Mouse (Mus musculus) stomach, embryonic 15.5 days (tissue): ENCODE data around the gene Mllt6. TPM values are rescaled to one million over a fixed set of nuclear protein-coding genes. Genes with fewer than 3 reads are reported as not detected.

ENCODE experiments used
- ATAC-seq: fragments of 200-750 bp; cut with Nextera tagmentation; 2 replicates; pipeline ENCODE4 v1.8.0; 2017; ENCODE audit warnings: low read depth, moderate number of reproducible peaks, moderate TSS enrichment; ENCODE audit not compliant: insufficient read depth, low FRiP score
- H3K27ac ChIP-seq: fragments of 300-500 bp; sonication (generic); 2 replicates; pipeline ENCODE4 v1.5.1; 2015; ENCODE audit warnings: mild to moderate bottlenecking, inconsistent platforms
- H3K27me3 ChIP-seq: fragments of 300-500 bp; sonication (generic); replicated peaks from 2 replicates; pipeline ENCODE4 v1.6.1; 2015; ENCODE audit warnings: inconsistent platforms
- H3K36me3 ChIP-seq: fragments of 300-500 bp; sonication (generic); 2 replicates; pipeline ENCODE4 v1.6.1; 2015; ENCODE audit warnings: inconsistent platforms
- H3K4me1 ChIP-seq: fragments of 300-500 bp; sonication (generic); 2 replicates; pipeline ENCODE4 v1.6.1; 2015; ENCODE audit warnings: inconsistent platforms
- H3K4me2 ChIP-seq: fragments of 300-500 bp; sonication (generic); 2 replicates; pipeline ENCODE4 v1.6.1; 2015; ENCODE audit warnings: mild to moderate bottlenecking, inconsistent platforms
- H3K4me3 ChIP-seq: fragments of 300-500 bp; sonication (generic); replicated peaks from 2 replicates; pipeline ENCODE4 v1.5.1; 2015; ENCODE audit warnings: inconsistent platforms
- H3K9ac ChIP-seq: fragments of 300-500 bp; sonication (generic); 2 replicates; pipeline ENCODE4 v1.6.1; 2015; ENCODE audit warnings: inconsistent platforms
- H3K9me3 ChIP-seq: fragments of 300-500 bp; sonication (generic); 2 replicates; pipeline ENCODE4 v1.6.1; 2016; ENCODE audit warnings: inconsistent platforms
- WGBS: fragments of 180-500 bp; shearing (Covaris S2); methylation state at CpG from one replicate; pipeline ENCODE4 v1.1.7; 2015; 5-methylcytosine and 5-hydroxymethylcytosine counted together
- polyA plus RNA-seq: library from polyadenylated mRNA; unstranded; fragments of >200 nt; fragmentation: Nextera tagmentation; extraction: Ambion mirVana; gene quantifications from 2 replicates; pipeline ENCODE4 v1.2.1, GENCODE M21; 2015

The Mllt6 gene
- 2.2 TPM in 2 replicates for polyA plus RNA-seq

- H3K27ac ChIP-seq, result peak within 1 kb of the TSS; percentile 90
- peaks cover 37% of the 10 kb centered on the region for H3K4me1 ChIP-seq
- ATAC-seq, result peak; percentile 24; the same call in 1 of the 2 replicates
- H3K27me3 ChIP-seq, result peaks cover 10% of the 10 kb centered on the region; the same call in 1 of the 2 replicates
- under 1% methylated on average over 50 of the region's 76 CpGs for WGBS
- H3K9ac ChIP-seq, result peak within 1 kb of the TSS; percentile 65
- H3K9me3 ChIP-seq, result no peaks in the 10 kb centered on the region
- H3K4me3 ChIP-seq, result peak within 1 kb of the TSS; percentile 78
- H3K4me2 ChIP-seq, result peak within 1 kb of the TSS; percentile 84
- H3K36me3 ChIP-seq, result peaks cover 16% of the 10 kb centered on the region
These were observed at the start of gene Mllt6 for GRCm38 (mm10) chr11:97662893-97663527. TSS of gene Mllt6 (plus strand) at chr11:97663414.

GRCm38 (mm10) chr11:97615276-97615675 lies 47.9 kb upstream of the Mllt6 start:
- 67% methylated on average over 4 of the region's 4 CpGs for WGBS
- no peaks in the 10 kb centered on the region for H3K36me3 ChIP-seq
- H3K4me3 ChIP-seq, result no peak overlapping the region
- H3K4me2 ChIP-seq, result no peak overlapping the region
- ATAC-seq, result no peak
- no peaks in the 10 kb centered on the region for H3K4me1 ChIP-seq
- H3K9me3 ChIP-seq, result no peaks in the 10 kb centered on the region
- H3K27ac ChIP-seq, result no peak overlapping the region
- no peak overlapping the region for H3K9ac ChIP-seq
- H3K27me3 ChIP-seq, result peaks cover 14% of the 10 kb centered on the region

GRCm38 (mm10) chr11:97618368-97618767 lies 44.8 kb upstream of the Mllt6 start:
- H3K36me3 ChIP-seq, result no peaks in the 10 kb centered on the region
- peaks cover 17% of the 10 kb centered on the region for H3K27me3 ChIP-seq
- H3K27ac ChIP-seq, result no peak overlapping the region
- no peak overlapping the region for H3K9ac ChIP-seq
- ATAC-seq, result no peak
- no peaks in the 10 kb centered on the region for H3K9me3 ChIP-seq
- no peak overlapping the region for H3K4me3 ChIP-seq
- no peak overlapping the region for H3K4me2 ChIP-seq
- H3K4me1 ChIP-seq, result no peaks in the 10 kb centered on the region
- WGBS, result 33% methylated on average over 11 of the region's 11 CpGs

- no peak overlapping the region for H3K4me3 ChIP-seq
- H3K36me3 ChIP-seq, result no peaks in the 10 kb centered on the region
- H3K27me3 ChIP-seq, result peaks cover 24% of the 10 kb centered on the region
- H3K4me1 ChIP-seq, result no peaks in the 10 kb centered on the region
- 53% methylated on average over 5 of the region's 5 CpGs for WGBS
- H3K4me2 ChIP-seq, result no peak overlapping the region
- H3K9ac ChIP-seq, result no peak overlapping the region
- no peak for ATAC-seq
- no peak overlapping the region for H3K27ac ChIP-seq
- no peaks in the 10 kb centered on the region for H3K9me3 ChIP-seq
These were observed 43.8 kb upstream of the Mllt6 start for GRCm38 (mm10) chr11:97619391-97619795.

GRCm38 (mm10) chr11:97622440-97622839 lies 40.8 kb upstream of the Mllt6 start:
- Histone ChIP-seq H3K36me3 (no peaks in the 10 kb centered on the region), H3K4me2 (no peak overlapping the region), H3K9me3 (no peaks in the 10 kb centered on the region), H3K27me3 (peaks cover 42% of the 10 kb centered on the region), H3K4me3 (no peak overlapping the region), H3K27ac (no peak overlapping the region), H3K4me1 (peaks cover 2% of the 10 kb centered on the region), H3K9ac (no peak overlapping the region)
- ATAC-seq, result no peak
- 4% methylated on average over 6 of the region's 6 CpGs for WGBS

GRCm38 (mm10) chr11:97623166-97623565 lies 40.0 kb upstream of the Mllt6 start:
- Histone ChIP-seq H3K9me3 (no peaks in the 10 kb centered on the region), H3K27me3 (peaks cover 45% of the 10 kb centered on the region), H3K36me3 (no peaks in the 10 kb centered on the region), H3K9ac (no peak overlapping the region), H3K4me3 (no peak overlapping the region), H3K4me1 (peaks cover 8% of the 10 kb centered on the region), H3K27ac (no peak overlapping the region), H3K4me2 (no peak overlapping the region)
- WGBS, result 58% methylated on average over 9 of the region's 9 CpGs
- no peak for ATAC-seq

GRCm38 (mm10) chr11:97625551-97625950 lies 37.7 kb upstream of the Mllt6 start:
- Histone ChIP-seq H3K27me3 (peaks cover 65% of the 10 kb centered on the region), H3K4me1 (peaks cover 24% of the 10 kb centered on the region), H3K9ac (no peak overlapping the region), H3K4me3 (no peak overlapping the region), H3K9me3 (no peaks in the 10 kb centered on the region), H3K4me2 (no peak overlapping the region), H3K36me3 (no peaks in the 10 kb centered on the region), H3K27ac (no peak overlapping the region)
- 74% methylated on average over 5 of the region's 5 CpGs for WGBS
- no peak for ATAC-seq

GRCm38 (mm10) chr11:97626431-97626830 lies 36.8 kb upstream of the Mllt6 start:
- H3K9ac ChIP-seq, result no peak overlapping the region
- peaks cover 74% of the 10 kb centered on the region for H3K27me3 ChIP-seq
- peaks cover 24% of the 10 kb centered on the region for H3K4me1 ChIP-seq
- H3K4me3 ChIP-seq, result no peak overlapping the region
- no peaks in the 10 kb centered on the region for H3K9me3 ChIP-seq
- H3K27ac ChIP-seq, result no peak overlapping the region
- no peaks in the 10 kb centered on the region for H3K36me3 ChIP-seq
- no peak overlapping the region for H3K4me2 ChIP-seq
- no peak for ATAC-seq
- 13% methylated on average over 13 of the region's 13 CpGs for WGBS

- no peak overlapping the region for H3K4me2 ChIP-seq
- no peak for ATAC-seq
- H3K27ac ChIP-seq, result no peak overlapping the region
- H3K36me3 ChIP-seq, result no peaks in the 10 kb centered on the region
- no peak overlapping the region for H3K9ac ChIP-seq
- H3K4me3 ChIP-seq, result no peak overlapping the region
- peaks cover 78% of the 10 kb centered on the region for H3K27me3 ChIP-seq
- H3K9me3 ChIP-seq, result no peaks in the 10 kb centered on the region
- H3K4me1 ChIP-seq, result peaks cover 24% of the 10 kb centered on the region
- 17% methylated on average over 10 of the region's 10 CpGs for WGBS
These were observed 36.4 kb upstream of the Mllt6 start for GRCm38 (mm10) chr11:97626850-97627249.

- H3K4me2 ChIP-seq, result peak overlapping the region; percentile 90
- H3K9ac ChIP-seq, result no peak overlapping the region
- WGBS, result 11% methylated on average over 30 of the region's 30 CpGs
- no peaks in the 10 kb centered on the region for H3K9me3 ChIP-seq
- peak overlapping the region; percentile 66 for H3K4me3 ChIP-seq
- peaks cover 78% of the 10 kb centered on the region for H3K27me3 ChIP-seq
- peaks cover 24% of the 10 kb centered on the region for H3K4me1 ChIP-seq
- ATAC-seq, result no peak
- H3K36me3 ChIP-seq, result no peaks in the 10 kb centered on the region
- H3K27ac ChIP-seq, result no peak overlapping the region
These were observed 35.5 kb upstream of the Mllt6 start for GRCm38 (mm10) chr11:97627556-97628302.

GRCm38 (mm10) chr11:97628303-97628567 lies 35.0 kb upstream of the Mllt6 start:
- peak overlapping the region; percentile 66 for H3K4me3 ChIP-seq
- no peak for ATAC-seq
- no peak overlapping the region for H3K9ac ChIP-seq
- peak overlapping the region; percentile 90 for H3K4me2 ChIP-seq
- no peaks in the 10 kb centered on the region for H3K9me3 ChIP-seq
- peaks cover 77% of the 10 kb centered on the region for H3K27me3 ChIP-seq
- no peak overlapping the region for H3K27ac ChIP-seq
- WGBS, result 1% methylated on average over 28 of the region's 28 CpGs
- peaks cover 24% of the 10 kb centered on the region for H3K4me1 ChIP-seq
- H3K36me3 ChIP-seq, result no peaks in the 10 kb centered on the region
